Mouse (Mus musculus): ENCODE results near the gene Hlcs. TPM values are rescaled to one million over a fixed set of nuclear protein-coding genes. Genes with fewer than 3 reads are reported as not detected.
A peak's percentile ranks its signal among the peaks of the same experiment; 100 is the strongest.

Gene Hlcs
- polyA plus RNA-seq, 1 experiment, result 5.1 TPM

DNA sequence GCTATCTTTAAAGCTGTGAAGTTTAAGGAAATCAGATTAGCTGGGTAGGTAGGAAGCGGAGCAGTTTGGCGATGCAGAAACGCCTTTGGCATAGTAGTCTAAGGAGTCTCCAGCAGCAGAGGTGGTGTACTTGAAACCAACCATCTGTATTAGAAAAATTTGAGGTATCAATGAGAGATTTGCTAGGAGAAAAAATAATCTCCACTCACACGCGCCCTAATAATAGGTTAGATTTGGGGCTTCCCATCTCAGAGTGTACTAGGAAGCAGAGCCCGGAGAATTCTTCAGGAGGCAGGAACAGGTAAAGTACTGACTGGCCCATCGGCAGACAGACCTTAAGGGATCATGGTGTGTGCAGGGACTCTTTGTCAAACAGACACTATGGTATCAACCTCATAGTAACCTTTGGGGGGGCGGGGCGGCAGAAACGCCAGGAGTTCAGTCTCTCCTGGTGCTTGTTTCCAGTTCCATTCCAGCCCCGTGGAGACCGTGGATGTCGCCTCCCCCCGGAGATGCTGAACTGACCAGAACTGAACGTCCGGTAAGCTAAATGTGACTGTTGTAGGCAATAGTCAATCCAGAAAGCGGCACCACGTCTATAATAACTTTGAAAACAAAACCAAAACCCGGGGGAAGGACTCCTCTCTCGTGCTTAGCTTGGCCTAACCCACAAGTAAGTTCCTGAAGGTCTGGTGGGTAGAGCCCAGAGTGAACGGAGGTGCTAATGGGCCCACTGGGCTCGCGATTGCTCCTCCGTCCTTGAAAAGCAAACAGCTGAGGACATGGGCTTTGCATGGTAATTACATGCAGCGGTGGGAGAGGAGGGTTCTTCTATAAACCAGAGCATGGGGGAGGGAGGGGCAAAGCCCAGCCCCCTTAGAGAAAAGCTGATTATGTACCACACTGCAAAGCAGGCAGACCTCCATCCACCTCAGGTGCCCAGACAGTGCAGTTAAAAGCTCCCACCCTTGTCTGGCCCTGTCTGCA is 15.8 kb upstream of the Hlcs start:
- Histone ChIP-seq H3K4me3 (ENCODE audit: insufficient read depth, low read length) (peak overlapping the region; percentile 41), H3K4me1 (ENCODE audit: control insufficient read depth, insufficient read depth, low read length) (peaks cover 3% of the 10 kb centered on the region; the same call in 1 of the 2 replicates), H3K27ac (ENCODE audit: insufficient read depth, low read depth, low read length) (no peak overlapping the region)
- TF ChIP-seq POLR2A (IDR thresholded peaks at IDR 0.05; ENCODE audit: borderline replicate concordance, low read depth, low read length) (no peak), CTCF (IDR thresholded peaks at IDR 0.05; ENCODE audit: low read depth, low read length) (no peak)

DNA sequence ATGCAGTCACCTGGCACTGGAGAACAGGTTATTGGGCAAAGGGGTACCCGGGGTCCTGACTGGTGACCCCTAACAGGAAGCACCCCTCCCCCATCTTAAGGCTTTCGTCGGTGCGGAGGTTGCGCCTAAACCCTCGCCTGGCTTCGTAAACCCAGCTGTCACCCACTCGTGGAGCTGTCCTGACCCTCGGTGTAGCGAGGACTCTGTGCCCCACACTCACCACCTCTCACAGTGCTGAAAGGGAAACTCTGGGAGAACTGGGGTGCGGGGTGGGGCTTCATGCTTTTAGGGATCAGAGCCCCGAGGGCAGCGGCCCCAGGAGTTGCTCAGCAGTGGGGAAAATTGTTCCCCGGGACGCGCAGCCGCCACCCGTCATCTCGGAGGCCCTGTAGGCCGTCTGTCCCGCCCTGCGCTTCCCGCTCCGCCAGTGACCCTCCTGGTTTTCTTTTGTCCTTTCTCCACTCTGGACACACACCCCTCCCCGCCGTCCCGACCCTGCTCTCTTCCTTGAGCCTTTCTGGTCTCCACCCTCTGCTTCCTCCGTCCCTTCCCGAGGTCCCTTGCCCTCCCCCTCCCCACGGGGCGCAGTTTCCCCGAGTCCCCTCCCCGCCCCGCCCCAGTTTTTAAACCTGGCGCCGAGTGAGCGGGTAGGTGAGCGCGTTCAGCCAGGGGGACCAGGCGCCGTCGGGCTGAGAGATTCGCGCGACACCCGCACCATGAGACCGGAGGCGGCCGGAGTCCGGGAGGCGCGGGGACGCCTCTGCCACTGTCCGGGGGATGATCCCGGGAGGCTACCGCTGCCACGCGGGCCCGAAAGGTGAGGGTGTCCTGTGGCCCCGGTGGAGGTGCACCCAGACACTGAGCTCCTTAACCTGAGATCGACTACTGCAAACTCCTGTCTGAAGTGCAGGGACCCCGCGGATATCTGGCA is 14.7 kb upstream of the Hlcs start, which contains the start of gene Ripply3:
Gene Ripply3, plus strand, starts transcription at position 640 of the 931 bp plus-strand sequence.
- H3K27ac ChIP-seq (ENCODE audit: insufficient read depth, low read depth, low read length), result no peak within 1 kb of the TSS
- peaks cover 3% of the 10 kb centered on the region; the same call in 1 of the 2 replicates for H3K4me1 ChIP-seq (ENCODE audit: control insufficient read depth, insufficient read depth, low read length)
- peak within 1 kb of the TSS; percentile 41 for H3K4me3 ChIP-seq (ENCODE audit: insufficient read depth, low read length)
- TF ChIP-seq CTCF (IDR thresholded peaks at IDR 0.05; ENCODE audit: low read depth, low read length) (no peak), POLR2A (IDR thresholded peaks at IDR 0.05; ENCODE audit: borderline replicate concordance, low read depth, low read length) (no peak)

DNA sequence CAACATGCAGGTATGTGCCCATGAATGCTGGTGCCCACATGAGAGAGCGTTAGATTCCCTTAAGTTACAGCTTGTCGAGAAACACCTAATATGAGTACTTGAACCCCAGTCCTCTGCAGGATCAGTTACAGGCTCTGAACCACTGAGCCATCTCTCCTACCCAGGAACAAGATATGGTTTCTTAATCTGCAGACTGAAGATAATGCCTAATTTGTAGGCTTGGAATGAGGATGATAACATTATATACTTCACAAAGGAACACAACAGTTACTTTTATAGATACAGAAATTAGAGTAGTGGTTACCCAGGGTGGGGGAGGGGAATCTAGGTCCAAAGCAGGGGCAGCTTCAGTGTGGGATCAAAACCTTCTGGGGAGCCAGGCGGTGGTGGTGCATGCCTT is 12.6 kb upstream of the Hlcs start:
- H3K4me1 ChIP-seq (ENCODE audit: control insufficient read depth, insufficient read depth, low read length), result peaks cover 3% of the 10 kb centered on the region; the same call in 1 of the 2 replicates
- H3K4me3 ChIP-seq (ENCODE audit: insufficient read depth, low read length), result no peak overlapping the region
- no peak overlapping the region for H3K27ac ChIP-seq (ENCODE audit: insufficient read depth, low read depth, low read length)
- TF ChIP-seq CTCF (IDR thresholded peaks at IDR 0.05; ENCODE audit: low read depth, low read length), result no peak
- no peak for TF ChIP-seq POLR2A (IDR thresholded peaks at IDR 0.05; ENCODE audit: borderline replicate concordance, low read depth, low read length)

DNA sequence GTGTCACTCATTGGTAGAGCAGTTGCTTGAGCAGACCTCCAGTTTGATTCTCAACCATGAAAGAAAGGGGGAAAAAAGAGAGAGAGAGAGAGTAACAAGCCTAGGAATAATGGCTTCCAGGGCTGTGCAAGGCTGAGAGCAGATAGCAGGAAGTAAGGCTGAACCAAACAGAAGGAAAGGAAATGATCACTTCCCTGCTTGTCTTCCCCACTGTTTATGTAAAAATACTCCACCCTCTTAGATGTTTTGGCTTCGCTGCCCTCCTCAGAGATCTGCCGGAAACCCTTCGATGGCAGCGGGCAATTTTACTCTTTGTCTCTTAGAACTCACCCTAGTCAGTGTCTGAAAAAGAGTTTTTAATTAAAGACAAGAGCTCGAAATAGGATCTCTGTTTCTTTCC is 10.3 kb upstream of the Hlcs start:
- H3K4me1 ChIP-seq (ENCODE audit: control insufficient read depth, insufficient read depth, low read length), result no peaks in the 10 kb centered on the region
- H3K4me3 ChIP-seq (ENCODE audit: insufficient read depth, low read length), result no peak overlapping the region
- H3K27ac ChIP-seq (ENCODE audit: insufficient read depth, low read depth, low read length), result no peak overlapping the region
- TF ChIP-seq CTCF (IDR thresholded peaks at IDR 0.05; ENCODE audit: low read depth, low read length) (no peak), POLR2A (IDR thresholded peaks at IDR 0.05; ENCODE audit: borderline replicate concordance, low read depth, low read length) (no peak)

DNA sequence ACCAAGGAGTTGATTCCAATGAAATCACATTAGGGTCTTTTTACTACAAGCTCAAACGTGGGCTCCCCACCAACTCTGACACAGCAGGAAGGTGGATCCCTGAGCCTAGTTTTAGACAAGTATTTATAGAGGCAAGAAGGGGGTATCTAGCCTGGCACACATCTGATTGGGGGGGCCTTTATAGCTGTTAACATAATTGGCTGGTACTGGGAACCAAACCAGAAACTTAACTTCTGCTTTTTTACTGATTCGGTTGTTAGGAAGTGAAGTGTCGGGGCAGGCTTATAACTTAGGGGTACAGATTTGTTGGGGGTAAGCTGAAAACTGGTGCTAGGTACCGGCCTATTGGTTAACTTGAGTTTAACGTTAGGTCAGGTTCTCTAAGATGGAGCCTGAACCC is 6.9 kb upstream of the Hlcs start:
- TF ChIP-seq CTCF (IDR thresholded peaks at IDR 0.05; ENCODE audit: low read depth, low read length), result no peak
- no peak for TF ChIP-seq POLR2A (IDR thresholded peaks at IDR 0.05; ENCODE audit: borderline replicate concordance, low read depth, low read length)
- Histone ChIP-seq H3K4me1 (ENCODE audit: control insufficient read depth, insufficient read depth, low read length) (peaks cover 4% of the 10 kb centered on the region), H3K4me3 (ENCODE audit: insufficient read depth, low read length) (no peak overlapping the region), H3K27ac (ENCODE audit: insufficient read depth, low read depth, low read length) (no peak overlapping the region)

DNA sequence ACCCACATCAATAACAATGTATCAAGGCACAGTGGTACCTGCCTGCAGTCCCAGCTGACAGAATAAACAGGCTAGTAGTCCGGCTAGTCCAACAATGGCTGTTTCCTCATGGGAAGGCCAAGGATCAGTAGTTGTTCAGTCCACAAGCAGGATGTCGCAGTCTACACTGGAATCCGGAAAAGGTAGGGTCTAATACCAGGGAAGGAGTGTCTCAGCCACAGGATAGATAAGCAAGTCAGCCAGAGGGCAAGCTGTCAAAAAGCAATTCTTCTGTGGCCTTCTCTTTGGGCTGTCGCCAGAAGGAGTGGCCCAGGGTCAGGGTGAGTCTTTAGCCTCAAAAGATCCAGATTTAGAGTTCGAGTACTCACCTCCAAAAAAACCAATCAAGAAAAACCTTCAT is 4.4 kb upstream of the Hlcs start:
- Histone ChIP-seq H3K27ac (ENCODE audit: insufficient read depth, low read depth, low read length) (no peak overlapping the region), H3K4me1 (ENCODE audit: control insufficient read depth, insufficient read depth, low read length) (peaks cover 8% of the 10 kb centered on the region), H3K4me3 (ENCODE audit: insufficient read depth, low read length) (no peak overlapping the region)
- TF ChIP-seq POLR2A (IDR thresholded peaks at IDR 0.05; ENCODE audit: borderline replicate concordance, low read depth, low read length), result no peak
- no peak for TF ChIP-seq CTCF (IDR thresholded peaks at IDR 0.05; ENCODE audit: low read depth, low read length)

DNA sequence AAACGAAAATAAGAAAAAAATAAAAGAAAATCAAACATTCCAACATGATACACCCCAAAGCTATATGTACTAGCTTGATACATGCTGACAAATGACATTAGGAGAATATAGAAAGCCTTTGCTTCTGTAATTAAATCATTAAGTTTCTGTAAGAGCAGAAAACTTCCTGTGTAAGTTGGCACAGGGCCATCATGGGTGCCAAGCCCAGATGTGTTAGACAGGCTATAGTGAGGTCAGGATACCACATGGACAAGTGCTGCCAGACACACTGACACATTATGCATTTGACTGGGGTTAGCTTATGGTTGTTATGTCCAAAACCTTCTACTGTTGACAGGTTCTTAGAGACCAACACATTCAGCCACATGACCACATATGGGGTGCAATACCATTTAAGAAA is 1.8 kb upstream of the Hlcs start:
- no peak overlapping the region for H3K4me3 ChIP-seq (ENCODE audit: insufficient read depth, low read length)
- TF ChIP-seq CTCF (IDR thresholded peaks at IDR 0.05; ENCODE audit: low read depth, low read length) (no peak), POLR2A (IDR thresholded peaks at IDR 0.05; ENCODE audit: borderline replicate concordance, low read depth, low read length) (no peak)
- H3K4me1 ChIP-seq (ENCODE audit: control insufficient read depth, insufficient read depth, low read length), result peaks cover 10% of the 10 kb centered on the region
- no peak overlapping the region for H3K27ac ChIP-seq (ENCODE audit: insufficient read depth, low read depth, low read length)

DNA sequence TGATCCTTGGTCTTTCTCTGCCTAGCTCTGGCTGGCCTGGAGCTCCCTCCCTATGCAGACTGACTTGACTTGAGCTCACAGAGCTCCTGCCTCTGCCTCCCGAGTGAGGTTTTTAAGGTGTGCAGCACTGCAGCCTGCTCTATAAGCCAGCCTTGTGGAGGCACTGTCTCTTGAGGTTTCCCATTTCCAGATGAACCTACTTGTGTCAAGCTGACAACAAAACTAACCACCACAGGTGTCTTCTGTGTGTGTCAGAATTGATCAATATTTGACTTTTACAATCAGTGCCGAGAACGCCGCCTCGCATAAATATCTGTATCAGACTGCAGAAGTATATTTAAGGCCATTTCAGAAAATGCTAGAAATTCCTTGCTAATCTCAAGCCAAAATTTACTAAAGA is 1.3 kb upstream of the Hlcs start:
- Histone ChIP-seq H3K4me3 (ENCODE audit: insufficient read depth, low read length) (no peak overlapping the region), H3K4me1 (ENCODE audit: control insufficient read depth, insufficient read depth, low read length) (peaks cover 10% of the 10 kb centered on the region), H3K27ac (ENCODE audit: insufficient read depth, low read depth, low read length) (no peak overlapping the region)
- TF ChIP-seq POLR2A (IDR thresholded peaks at IDR 0.05; ENCODE audit: borderline replicate concordance, low read depth, low read length) (no peak), CTCF (IDR thresholded peaks at IDR 0.05; ENCODE audit: low read depth, low read length) (no peak)

DNA sequence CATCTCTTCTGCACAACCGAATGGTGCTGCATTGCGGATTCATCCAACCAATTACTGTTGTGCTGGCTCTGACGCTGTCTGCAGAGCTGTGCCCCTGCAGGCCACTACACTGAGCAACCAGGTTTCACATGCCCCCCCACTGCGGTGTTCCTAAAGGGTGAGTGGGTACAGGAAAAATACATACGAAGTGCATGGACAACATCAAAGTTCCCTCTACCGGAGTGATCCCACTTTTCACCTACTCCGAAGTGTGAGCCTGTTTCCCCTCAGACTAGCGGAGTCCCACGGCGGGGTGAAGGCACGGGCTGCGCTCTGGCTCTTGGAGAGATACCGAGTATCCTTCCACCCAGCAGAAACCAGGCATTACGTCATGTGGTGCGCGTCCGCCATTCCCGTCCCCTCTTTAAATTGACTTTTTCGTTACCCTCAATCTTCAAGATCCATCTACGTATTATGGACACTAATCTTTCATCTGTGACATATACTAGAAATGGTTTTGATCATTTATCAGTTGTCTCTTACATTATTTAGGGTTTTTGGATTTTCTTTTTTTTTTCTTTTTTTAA is 625 bp downstream of the Hlcs start:
- peak overlapping the region; percentile 82 for H3K4me3 ChIP-seq (ENCODE audit: insufficient read depth, low read length)
- H3K4me1 ChIP-seq (ENCODE audit: control insufficient read depth, insufficient read depth, low read length), result peaks cover 10% of the 10 kb centered on the region
- no peak for TF ChIP-seq POLR2A (IDR thresholded peaks at IDR 0.05; ENCODE audit: borderline replicate concordance, low read depth, low read length)
- no peak for TF ChIP-seq CTCF (IDR thresholded peaks at IDR 0.05; ENCODE audit: low read depth, low read length)
- H3K27ac ChIP-seq (ENCODE audit: insufficient read depth, low read depth, low read length), result peak overlapping the region; percentile 92

Measured in bone marrow macrophage, adult 2 months (primary cell).